Mouse (Mus musculus) G1E (cell line): ENCODE data around the gene Coro7.

Experiments used
- CTCF ChIP-seq: IDR thresholded peaks from 2 replicates; pipeline ENCODE4 v1.5.1; 2012; ENCODE audit warnings: low read depth, low read length, inconsistent platforms, mixed read lengths
- GATA1 ChIP-seq: IDR thresholded peaks from 2 replicates; pipeline ENCODE4 v1.6.1; 2012; ENCODE audit warnings: borderline replicate concordance, low read length, inconsistent platforms, mixed read lengths
- GATA2 ChIP-seq: IDR thresholded peaks from 2 replicates; pipeline ENCODE4 v1.6.1; 2012; ENCODE audit warnings: low read depth, low read length, inconsistent platforms, borderline replicate concordance
- POLR2AphosphoS5 ChIP-seq: IDR thresholded peaks from 2 replicates; pipeline ENCODE4 v1.6.1; 2012; ENCODE audit warnings: low read depth, low read length, inconsistent platforms; ENCODE audit not compliant: insufficient replicate concordance
- TAL1 ChIP-seq: conservative IDR thresholded peaks from 2 replicates; pipeline ENCODE4 v1.6.1; 2012; ENCODE audit warnings: low read depth, low read length, inconsistent platforms, mixed read lengths

DNA sequence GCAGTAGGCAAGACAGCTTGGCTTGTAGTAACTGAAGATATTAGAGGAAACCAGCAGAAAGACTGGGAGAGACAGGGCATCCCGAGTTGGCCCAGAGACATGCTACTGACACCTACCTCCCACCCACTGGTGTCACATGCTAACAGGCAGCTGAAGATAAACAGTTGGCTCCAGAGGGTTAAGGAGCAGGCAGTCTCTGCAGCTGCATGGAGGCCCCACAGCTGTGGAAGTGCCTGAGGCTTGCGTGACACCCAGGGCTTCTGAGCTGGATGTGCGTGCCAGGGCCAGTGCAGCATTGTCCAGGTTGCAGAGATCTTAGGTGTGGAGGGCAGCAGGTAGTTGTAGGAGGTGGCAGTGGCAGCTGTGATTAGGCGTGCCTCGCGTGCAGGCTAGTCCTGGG is 52.5 kb downstream of the Coro7 start:
- TF ChIP-seq CTCF, result no peak
- no peak for TF ChIP-seq TAL1
- TF ChIP-seq GATA1, result no peak
- TF ChIP-seq POLR2AphosphoS5, result no peak
- no peak for TF ChIP-seq GATA2
